Mouse (Mus musculus) forebrain, embryonic 16.5 days (tissue): ENCODE data around the gene Gm11146. TPM values are rescaled to one million over a fixed set of nuclear protein-coding genes. Genes with fewer than 3 reads are reported as not detected.

Experiments used
- ATAC-seq: fragments of 200-750 bp; cut with Nextera tagmentation; 2 replicates; pipeline ENCODE4 v1.8.0; 2017; ENCODE audit warnings: mild to moderate bottlenecking, moderate library complexity
- H3K27ac ChIP-seq: fragments of 300-500 bp; sonication (generic); 2 replicates; pipeline ENCODE4 v1.5.1; 2014; ENCODE audit warnings: low read length, control low read depth
- H3K27me3 ChIP-seq: fragments of 300-500 bp; sonication (generic); replicated peaks from 2 replicates; pipeline ENCODE4 v1.6.1; 2014; ENCODE audit warnings: low read length; ENCODE audit not compliant: control insufficient read depth, insufficient read depth
- H3K36me3 ChIP-seq: fragments of 300-500 bp; sonication (generic); 2 replicates; pipeline ENCODE4 v1.6.1; 2014; ENCODE audit not compliant: control insufficient read depth, insufficient read depth
- H3K4me1 ChIP-seq: fragments of 300-500 bp; sonication (generic); replicated peaks from 2 replicates; pipeline ENCODE4 v1.6.1; 2014; ENCODE audit warnings: low read length; ENCODE audit not compliant: control insufficient read depth, insufficient read depth
- H3K4me2 ChIP-seq: fragments of 300-500 bp; sonication (generic); 2 replicates; pipeline ENCODE4 v1.6.1; 2014; ENCODE audit warnings: mild to moderate bottlenecking, low read length, control low read depth
- H3K4me3 ChIP-seq: fragments of 300-500 bp; sonication (generic); replicated peaks from 2 replicates; pipeline ENCODE4 v1.5.1; 2014; ENCODE audit warnings: mild to moderate bottlenecking, low read length, control low read depth
- H3K9ac ChIP-seq: fragments of 300-500 bp; sonication (generic); replicated peaks from 2 replicates; pipeline ENCODE4 v1.6.1; 2014; ENCODE audit warnings: low read depth, low read length, control low read depth
- H3K9me3 ChIP-seq: fragments of 300-500 bp; sonication (generic); 2 replicates; pipeline ENCODE4 v1.6.1; 2016; ENCODE audit warnings: low read length; ENCODE audit not compliant: control insufficient read depth
- WGBS: fragments of 180-500 bp; shearing (Covaris S2); extraction: QIAGEN DNeasy Blood & Tissue Kit; methylation state at CpG from one replicate; pipeline ENCODE4 v1.1.7; 2014; 5-methylcytosine and 5-hydroxymethylcytosine counted together
- polyA plus RNA-seq: library from polyadenylated mRNA; unstranded; fragments of >200 nt; fragmentation: Nextera tagmentation; extraction: Ambion mirVana; gene quantifications from 2 replicates; pipeline ENCODE4 v1.2.1, GENCODE M21; 2015

The Gm11146 gene
- polyA plus RNA-seq = not detected in 2 replicates

DNA sequence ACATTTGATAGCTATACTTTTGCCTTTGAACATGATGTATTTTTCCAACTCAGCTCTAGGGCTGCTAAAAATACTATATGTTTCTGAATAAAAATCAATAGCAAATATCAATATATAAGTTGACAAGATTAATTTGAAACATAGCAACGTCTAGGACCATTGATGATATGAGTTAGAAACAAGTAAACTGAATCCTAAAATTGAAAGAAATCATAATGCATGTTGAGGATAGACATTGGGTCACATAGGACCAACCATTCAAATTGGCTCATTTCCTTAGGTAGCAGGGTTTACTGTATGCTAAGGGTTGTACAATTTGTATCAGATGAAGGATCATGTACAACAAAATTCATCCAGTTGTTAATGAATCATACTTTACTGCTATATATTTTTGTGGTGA lies at the start of gene Gm11146:
TSS of gene Gm11146 (minus strand) at position 101 of the 400 bp plus-strand sequence.
- Histone ChIP-seq H3K9ac (no peak within 1 kb of the TSS), H3K27ac (no peak within 1 kb of the TSS), H3K27me3 (no peaks in the 10 kb centered on the region), H3K36me3 (no peaks in the 10 kb centered on the region; the same call in 1 of the 2 replicates), H3K4me1 (peaks cover 3% of the 10 kb centered on the region; the same call in 1 of the 2 replicates), H3K4me2 (no peak within 1 kb of the TSS), H3K4me3 (no peak within 1 kb of the TSS), H3K9me3 (no peaks in the 10 kb centered on the region)
- no peak for ATAC-seq
- WGBS = 79% methylated on average over 1 of the region's 1 CpGs

DNA sequence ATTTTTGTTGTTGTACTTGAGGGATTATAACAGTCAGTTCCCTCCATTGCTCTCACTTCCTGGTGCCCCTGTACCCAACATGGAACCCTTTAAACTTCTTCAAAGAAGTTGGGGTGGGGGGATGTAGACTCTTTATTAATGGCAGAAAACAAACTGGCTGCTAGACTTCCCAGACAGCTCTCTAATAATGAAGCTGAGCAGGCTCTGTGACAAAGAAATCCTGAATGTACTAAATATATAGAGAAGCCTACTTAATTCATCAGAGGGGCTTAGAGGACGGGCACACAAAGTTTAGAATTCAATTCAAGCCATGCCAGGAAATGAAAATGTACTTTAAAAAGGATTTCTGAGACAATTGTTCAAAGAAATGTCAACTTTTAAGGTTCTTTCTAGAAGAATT lies 48.7 kb upstream of the Gm11146 start:
- WGBS = 2% methylated on average over 1 of the region's 1 CpGs
- Histone ChIP-seq H3K9me3 (no peaks in the 10 kb centered on the region), H3K4me2 (no peak overlapping the region)

DNA sequence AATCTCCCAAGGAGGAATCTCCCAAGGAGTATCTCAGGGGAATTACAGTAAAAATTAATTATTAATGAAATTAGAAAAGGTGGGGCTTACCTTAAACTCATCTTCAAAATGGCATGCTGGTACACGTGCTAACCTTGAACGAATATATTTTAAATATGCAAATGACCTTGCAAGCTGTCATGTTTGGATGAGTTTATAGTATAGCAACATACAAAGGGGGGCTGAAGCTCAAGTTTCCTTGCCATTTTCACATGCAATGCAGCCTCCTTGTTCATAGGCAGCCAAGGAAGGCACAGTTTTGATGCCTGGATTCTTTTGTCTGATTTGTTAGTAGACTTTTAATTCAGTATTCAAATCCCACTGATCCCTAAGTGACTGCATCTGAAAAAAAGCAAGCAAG lies 47.1 kb upstream of the Gm11146 start:
- H3K4me3 ChIP-seq = no peak overlapping the region
- H3K36me3 ChIP-seq = no peaks in the 10 kb centered on the region
- 12% methylated on average over 2 of the region's 2 CpGs for WGBS
- peak overlapping the region; percentile 51 for H3K27ac ChIP-seq
- H3K9me3 ChIP-seq = no peaks in the 10 kb centered on the region
- ATAC-seq = no peak
- peaks cover 18% of the 10 kb centered on the region; the same call in 1 of the 2 replicates for H3K4me1 ChIP-seq
- H3K27me3 ChIP-seq = no peaks in the 10 kb centered on the region
- no peak overlapping the region for H3K4me2 ChIP-seq
- no peak overlapping the region for H3K9ac ChIP-seq

More for the DNA sequence above, 48.7 kb upstream of the Gm11146 start:
- Histone ChIP-seq H3K27ac (peak overlapping the region; percentile 28; the same call in 1 of the 2 replicates), H3K4me1 (peaks cover 14% of the 10 kb centered on the region; the same call in 1 of the 2 replicates), H3K27me3 (no peaks in the 10 kb centered on the region), H3K36me3 (no peaks in the 10 kb centered on the region), H3K4me3 (no peak overlapping the region), H3K9ac (no peak overlapping the region)
- no peak for ATAC-seq

GRCm38 (mm10) chr16:77648181-77648580 lies 46.3 kb upstream of the Gm11146 start:
- peak overlapping the region; percentile 41; the same call in 1 of the 2 replicates for H3K9ac ChIP-seq
- peaks cover 19% of the 10 kb centered on the region for H3K4me1 ChIP-seq
- H3K4me2 ChIP-seq = peak overlapping the region; percentile 40
- H3K27ac ChIP-seq = peak overlapping the region; percentile 86
- H3K4me3 ChIP-seq = no peak overlapping the region
- no peaks in the 10 kb centered on the region for H3K36me3 ChIP-seq
- H3K9me3 ChIP-seq = no peaks in the 10 kb centered on the region
- no peak for ATAC-seq
- 15% methylated on average over 2 of the region's 2 CpGs for WGBS
- H3K27me3 ChIP-seq = no peaks in the 10 kb centered on the region

DNA sequence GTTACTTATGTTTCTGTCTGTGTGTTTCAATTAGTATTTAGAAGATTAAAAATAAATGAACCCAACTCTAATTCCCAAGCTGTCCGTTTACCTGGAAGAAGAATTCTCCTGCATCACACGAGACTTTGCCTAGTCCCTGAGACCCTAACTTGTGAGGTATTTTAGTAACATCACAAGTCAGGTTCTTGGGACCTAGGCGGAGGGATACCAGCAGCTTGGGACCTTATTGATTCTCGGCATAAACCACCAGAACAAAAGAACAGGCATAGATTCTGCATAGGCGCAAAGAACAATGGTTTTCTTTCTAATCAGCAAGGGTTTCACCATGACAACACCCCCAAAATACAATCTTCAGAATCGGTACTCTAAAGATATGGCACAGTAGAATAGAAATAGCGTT lies 44.3 kb upstream of the Gm11146 start:
- WGBS = 34% methylated on average over 7 of the region's 7 CpGs
- no peaks in the 10 kb centered on the region for H3K9me3 ChIP-seq
- H3K36me3 ChIP-seq = no peaks in the 10 kb centered on the region
- peak overlapping the region; percentile 49 for H3K9ac ChIP-seq
- H3K27ac ChIP-seq = peak overlapping the region; percentile 89
- H3K4me3 ChIP-seq = peak overlapping the region; percentile 39
- H3K27me3 ChIP-seq = no peaks in the 10 kb centered on the region
- no peak for ATAC-seq
- H3K4me1 ChIP-seq = peaks cover 28% of the 10 kb centered on the region
- peak overlapping the region; percentile 57 for H3K4me2 ChIP-seq

DNA sequence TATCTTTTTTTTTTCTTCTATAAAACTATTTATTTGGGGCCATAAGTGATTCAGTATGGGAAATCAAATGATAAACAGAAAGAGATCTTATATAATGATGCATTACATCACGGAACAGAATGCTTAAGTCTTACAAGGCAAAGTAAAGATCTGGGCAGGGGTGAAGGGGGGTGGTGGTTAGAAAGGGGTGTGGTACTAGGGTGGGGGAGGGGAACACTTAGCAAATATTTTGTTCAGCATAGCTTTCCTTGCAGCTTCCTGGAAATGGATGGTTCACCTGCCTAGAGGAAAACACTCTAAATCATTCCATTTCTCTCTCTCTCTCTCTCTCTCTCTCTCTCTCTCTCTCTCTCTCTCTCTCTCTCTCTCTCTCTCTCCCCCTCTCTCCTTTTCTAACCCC lies 43.1 kb upstream of the Gm11146 start:
- WGBS = 19% methylated on average over 1 of the region's 1 CpGs
- ATAC-seq = 0 out of 2 replicates have a peak, but pooled peaks have one; percentile 18
- H3K36me3 ChIP-seq = no peaks in the 10 kb centered on the region
- peak overlapping the region; percentile 37 for H3K9ac ChIP-seq
- H3K4me1 ChIP-seq = peaks cover 28% of the 10 kb centered on the region
- H3K4me2 ChIP-seq = peak overlapping the region; percentile 56
- no peaks in the 10 kb centered on the region for H3K9me3 ChIP-seq
- H3K4me3 ChIP-seq = peak overlapping the region; percentile 40
- peak overlapping the region; percentile 85 for H3K27ac ChIP-seq
- H3K27me3 ChIP-seq = no peaks in the 10 kb centered on the region

DNA sequence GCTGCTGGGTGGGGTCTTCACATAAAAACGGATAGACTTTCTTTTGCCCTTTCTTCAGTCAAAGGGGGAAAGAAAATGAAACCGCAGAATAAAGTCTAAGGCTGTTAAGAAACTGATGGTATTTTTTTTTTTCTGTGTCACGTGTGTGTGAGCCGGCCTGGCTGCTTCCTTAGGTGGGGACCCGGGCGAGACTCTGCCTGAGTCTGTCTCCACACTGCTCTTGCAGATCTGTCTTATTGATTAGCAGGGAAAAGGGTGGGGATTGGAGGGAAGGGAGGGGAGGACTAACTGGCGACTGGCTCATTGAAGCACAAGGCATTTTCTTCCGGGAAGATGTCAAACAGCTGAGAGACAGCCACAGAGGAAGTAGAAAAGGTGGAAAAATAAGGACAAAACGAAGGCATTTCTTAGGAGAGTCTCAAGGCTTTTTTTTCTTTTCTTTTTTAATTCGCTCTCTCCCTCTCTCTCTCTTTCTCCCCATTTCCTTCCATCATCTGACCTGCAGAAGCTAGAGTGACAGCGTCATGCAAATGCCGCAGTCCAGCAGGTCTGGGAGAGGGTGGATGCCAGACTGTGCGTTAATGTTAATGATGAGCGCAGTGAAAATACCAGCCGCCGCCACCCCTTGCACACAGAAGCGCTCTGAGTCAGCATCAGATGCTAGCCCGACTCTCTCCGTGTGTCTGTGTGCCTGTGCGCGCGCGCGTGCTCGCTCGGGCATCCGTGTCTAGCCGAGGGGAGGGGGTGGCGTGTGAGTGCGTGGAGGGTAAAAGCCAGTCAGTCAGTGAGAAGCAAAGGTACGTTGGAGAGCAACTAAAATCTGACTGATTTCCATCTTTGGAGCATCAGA lies 42.2 kb upstream of the Gm11146 start:
- no peaks in the 10 kb centered on the region for H3K9me3 ChIP-seq
- H3K4me2 ChIP-seq = peak overlapping the region; percentile 81
- H3K4me1 ChIP-seq = peaks cover 27% of the 10 kb centered on the region
- ATAC-seq = peak; percentile 89
- WGBS = under 1% methylated on average over 31 of the region's 31 CpGs
- no peaks in the 10 kb centered on the region for H3K27me3 ChIP-seq
- peak overlapping the region; percentile 72 for H3K9ac ChIP-seq
- no peaks in the 10 kb centered on the region for H3K36me3 ChIP-seq
- H3K27ac ChIP-seq = peak overlapping the region; percentile 99
- peak overlapping the region; percentile 54 for H3K4me3 ChIP-seq

DNA sequence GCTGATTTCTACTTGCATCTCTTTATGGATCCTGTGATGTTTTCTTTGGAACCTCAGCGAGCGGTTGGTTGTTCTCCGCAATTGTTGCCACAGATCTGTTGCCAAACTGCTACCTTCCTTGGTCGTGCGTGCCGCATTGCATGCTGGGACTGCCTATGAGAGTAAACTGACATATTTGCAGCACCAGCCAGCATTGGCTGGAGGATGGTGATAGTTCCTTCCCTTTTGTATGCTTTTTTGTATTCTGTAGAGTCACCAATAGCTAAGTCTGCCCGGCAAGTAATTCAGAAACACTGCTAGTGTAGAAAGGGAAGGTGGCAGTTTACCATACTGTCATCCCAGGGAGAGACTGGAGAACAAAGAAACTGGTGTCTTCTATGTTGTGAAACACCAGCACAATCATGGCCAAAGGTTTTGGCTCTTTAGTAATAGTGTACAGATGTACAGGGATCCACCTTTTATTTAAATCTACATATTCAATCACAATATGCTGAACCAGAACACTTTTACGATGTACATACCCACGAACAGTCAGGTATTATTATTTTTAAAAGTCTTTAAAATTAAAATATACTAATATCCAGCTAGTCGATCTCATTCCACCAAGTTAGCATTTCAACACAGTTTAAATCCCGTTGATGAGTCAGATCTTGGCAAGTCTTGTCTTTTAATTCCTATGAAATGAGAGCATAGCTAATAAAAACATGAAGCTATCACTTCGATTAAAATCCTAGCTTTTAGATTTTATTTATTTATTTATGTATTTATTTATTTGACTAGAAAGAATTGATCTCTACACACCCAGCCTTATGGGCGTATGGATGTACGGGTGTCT lies 41.4 kb upstream of the Gm11146 start:
- peak; percentile 4; the same call in 1 of the 2 replicates for ATAC-seq
- no peaks in the 10 kb centered on the region for H3K36me3 ChIP-seq

DNA sequence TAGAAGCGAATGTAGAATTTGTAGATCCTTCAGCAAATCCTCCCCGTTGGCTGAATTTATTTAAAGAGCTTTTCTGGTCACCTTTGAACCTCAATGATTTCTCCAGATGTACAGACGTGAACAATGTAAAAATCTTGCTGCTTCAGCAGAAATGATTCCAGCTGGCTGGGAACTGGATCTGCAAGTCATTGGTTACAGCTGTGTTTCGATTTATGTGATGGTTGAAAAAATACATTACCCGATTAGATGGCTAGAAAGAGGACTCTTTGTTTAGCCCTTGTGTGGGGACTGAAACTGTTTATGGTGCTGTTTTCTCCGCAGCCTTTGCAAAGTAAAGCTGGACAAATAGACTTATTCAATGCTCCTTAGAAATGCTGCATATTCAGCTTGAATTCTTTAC lies 34.6 kb upstream of the Gm11146 start:
- H3K27me3 ChIP-seq = no peaks in the 10 kb centered on the region
- peak overlapping the region; percentile 6; the same call in 1 of the 2 replicates for H3K9ac ChIP-seq
- ATAC-seq = peak; percentile 63
- H3K4me1 ChIP-seq = peaks cover 11% of the 10 kb centered on the region
- H3K4me3 ChIP-seq = no peak overlapping the region
- peak overlapping the region; percentile 78 for H3K27ac ChIP-seq
- H3K9me3 ChIP-seq = no peaks in the 10 kb centered on the region
- WGBS = 14% methylated on average over 6 of the region's 6 CpGs
- no peaks in the 10 kb centered on the region for H3K36me3 ChIP-seq
- H3K4me2 ChIP-seq = peak overlapping the region; percentile 13; the same call in 1 of the 2 replicates

More for the DNA sequence above, 41.4 kb upstream of the Gm11146 start:
- H3K4me3 ChIP-seq = peak overlapping the region; percentile 54
- peak overlapping the region; percentile 72 for H3K9ac ChIP-seq
- no peaks in the 10 kb centered on the region for H3K27me3 ChIP-seq
- 41% methylated on average over 14 of the region's 14 CpGs for WGBS
- peak overlapping the region; percentile 81 for H3K4me2 ChIP-seq
- no peaks in the 10 kb centered on the region for H3K9me3 ChIP-seq
- H3K27ac ChIP-seq = peak overlapping the region; percentile 99
- H3K4me1 ChIP-seq = peaks cover 25% of the 10 kb centered on the region
